Mouse (Mus musculus) left cerebral cortex, postnatal 10 days (tissue): ENCODE measurements around the gene Zbtb38. TPM values are rescaled to one million over a fixed set of nuclear protein-coding genes. Genes with fewer than 3 reads are reported as not detected.

ENCODE experiments used
- DNase-seq, 2 experiments: peaks; one replicate each; pipeline ENCODE4 v3.0.0; 2021 to 2022; ENCODE audit warnings: low spot score in 2 of 2, mixed read lengths in 1 of 2; ENCODE audit errors: extremely low spot score in 1 of 2
- intact Hi-C: fragments of 180-260 bp; cut with DNase I; formaldehyde crosslinking; loops from one replicate; pipeline ENCODE4 v1.15.1; 2025
- total RNA-seq, 2 experiments: library from RNA; stranded (reverse); gene quantifications; 2 replicates each; pipeline ENCODE4 v1.2.3; 2021

Gene Zbtb38
- total RNA-seq, 2 experiments from 2014 or later: 44.6 to 47.5 TPM

GRCm38 (mm10) chr9:96738563-96739355 lies 13.9 kb downstream of the Zbtb38 start:
- no peak for DNase-seq
- intact Hi-C loops: no loop called here

- intact Hi-C loops: no loop called here
- DNase-seq: no peak
Observed at GRCm38 (mm10) chr9:96735946-96736345, 16.7 kb downstream of the Zbtb38 start.

GRCm38 (mm10) chr9:96733425-96733717 lies 19.3 kb downstream of the Zbtb38 start:
- intact Hi-C loops: no loop called here
- DNase-seq: no peak

- peak in 1 of 2 experiments; percentile 30 for DNase-seq
- intact Hi-C loops: no loop called here
Observed at GRCm38 (mm10) chr9:96732644-96733424, 19.8 kb downstream of the Zbtb38 start.

GRCm38 (mm10) chr9:96731961-96732511 lies 20.6 kb downstream of the Zbtb38 start:
- intact Hi-C loops: no loop called here
- DNase-seq: peak in 1 of 2 experiments; percentile 41

GRCm38 (mm10) chr9:96731039-96731895 lies 21.4 kb downstream of the Zbtb38 start:
- intact Hi-C loops: no loop called here
- peak in 1 of 2 experiments; percentile 17 for DNase-seq

GRCm38 (mm10) chr9:96730311-96730625 lies 22.4 kb downstream of the Zbtb38 start:
- intact Hi-C loops: no loop called here
- DNase-seq: no peak

- peak in 1 of 2 experiments; percentile 63 for DNase-seq
- intact Hi-C loops: no loop called here
Observed at GRCm38 (mm10) chr9:96729537-96730310, 22.9 kb downstream of the Zbtb38 start.

- intact Hi-C loops: no loop called here
Observed at GRCm38 (mm10) chr9:96728338-96729162, 24.1 kb downstream of the Zbtb38 start.

GRCm38 (mm10) chr9:96727688-96728087 lies 24.9 kb downstream of the Zbtb38 start:
- peak in 1 of 2 experiments; percentile 60 for DNase-seq
- intact Hi-C loops: no loop called here

More at GRCm38 (mm10) chr9:96728338-96729162, 24.1 kb downstream of the Zbtb38 start:
- peak in 1 of 2 experiments; percentile 12 for DNase-seq

- intact Hi-C loops: no loop called here
- DNase-seq: peak in 1 of 2 experiments; percentile 10
Observed at GRCm38 (mm10) chr9:96726336-96727131, 26.1 kb downstream of the Zbtb38 start.

GRCm38 (mm10) chr9:96725582-96726320 lies 26.9 kb downstream of the Zbtb38 start:
- peak in 1 of 2 experiments; percentile 36 for DNase-seq
- intact Hi-C loops: no loop called here

GRCm38 (mm10) chr9:96723650-96724049 lies 29.0 kb downstream of the Zbtb38 start:
- intact Hi-C loops: no loop called here
- peak in 1 of 2 experiments; percentile 1 for DNase-seq

- DNase-seq: peak in 1 of 2 experiments; percentile 7
- intact Hi-C loops: no loop called here
Observed at GRCm38 (mm10) chr9:96721163-96721799, 31.4 kb downstream of the Zbtb38 start.

- no peak for DNase-seq
- intact Hi-C loops: no loop called here
Observed at GRCm38 (mm10) chr9:96720510-96721162, 32.0 kb downstream of the Zbtb38 start.
